Mouse (Mus musculus): ENCODE measurements around the gene Nif3l1. TPM values are rescaled to one million over a fixed set of nuclear protein-coding genes. Genes with fewer than 3 reads are reported as not detected.

Gene Nif3l1
- polyA plus RNA-seq, 2 experiments = 40.5 to 43.6 TPM

GRCm38 (mm10) chr1:58448396-58448795 lies 3.4 kb downstream of the Nif3l1 start:
- Histone ChIP-seq H3K4me2 (replicated peaks; ENCODE audit: low read depth, low read length, severe bottlenecking) (no peak overlapping the region), H3K36me3 (ENCODE audit: control insufficient read depth, insufficient read depth, low read length) (peaks cover 52% of the 10 kb centered on the region), H3K9me3 (ENCODE audit: control insufficient read depth, low read length) (no peaks in the 10 kb centered on the region), H3K4me1 (ENCODE audit: control insufficient read depth, insufficient read depth, low read length) (peaks cover 15% of the 10 kb centered on the region), H3K27ac (replicated peaks; ENCODE audit: low read depth, low read length) (no peak overlapping the region), H3K9ac (ENCODE audit: low read depth, low read length, severe bottlenecking) (no peak overlapping the region), H3K27me3 (ENCODE audit: control insufficient read depth, insufficient read depth, low read length) (no peaks in the 10 kb centered on the region), H3K4me3 (replicated peaks; ENCODE audit: low read length) (no peak overlapping the region)
- 89% methylated on average over 7 of the region's 7 CpGs for WGBS
- no peak for ATAC-seq (ENCODE audit: low FRiP score, low read depth)
- no peak for TF ChIP-seq POLR2A (IDR thresholded peaks at IDR 0.05; ENCODE audit: borderline replicate concordance, extremely low read depth, insufficient read depth, insufficient read length)
- DNase-seq (ENCODE audit: low spot score) = no peak

GRCm38 (mm10) chr1:58454316-58454715 lies 9.4 kb downstream of the Nif3l1 start:
- Histone ChIP-seq H3K36me3 (ENCODE audit: control insufficient read depth, insufficient read depth, low read length) (peaks cover 90% of the 10 kb centered on the region), H3K27me3 (ENCODE audit: control insufficient read depth, insufficient read depth, low read length) (no peaks in the 10 kb centered on the region), H3K4me2 (replicated peaks; ENCODE audit: low read depth, low read length, severe bottlenecking) (no peak overlapping the region), H3K4me1 (ENCODE audit: control insufficient read depth, insufficient read depth, low read length) (no peaks in the 10 kb centered on the region), H3K4me3 (replicated peaks; ENCODE audit: low read length) (no peak overlapping the region), H3K27ac (replicated peaks; ENCODE audit: low read depth, low read length) (no peak overlapping the region), H3K9ac (ENCODE audit: low read depth, low read length, severe bottlenecking) (no peak overlapping the region), H3K9me3 (ENCODE audit: control insufficient read depth, low read length) (no peaks in the 10 kb centered on the region)
- TF ChIP-seq POLR2A (IDR thresholded peaks at IDR 0.05; ENCODE audit: borderline replicate concordance, extremely low read depth, insufficient read depth, insufficient read length) = no peak
- ATAC-seq (ENCODE audit: low FRiP score, low read depth) = no peak
- no peak for DNase-seq (ENCODE audit: low spot score)
- WGBS = 89% methylated on average over 6 of the region's 6 CpGs

- ATAC-seq (ENCODE audit: low FRiP score, low read depth) (no peak), DNase-seq (ENCODE audit: low spot score) (no peak)
- no peaks in the 10 kb centered on the region for H3K9me3 ChIP-seq (ENCODE audit: control insufficient read depth, low read length)
- no peak overlapping the region for H3K4me3 ChIP-seq (replicated peaks; ENCODE audit: low read length)
- H3K4me1 ChIP-seq (ENCODE audit: control insufficient read depth, insufficient read depth, low read length) = no peaks in the 10 kb centered on the region
- WGBS = 86% methylated on average over 5 of the region's 5 CpGs
- H3K27me3 ChIP-seq (ENCODE audit: control insufficient read depth, insufficient read depth, low read length) = no peaks in the 10 kb centered on the region
- H3K36me3 ChIP-seq (ENCODE audit: control insufficient read depth, insufficient read depth, low read length) = peaks cover 97% of the 10 kb centered on the region
- TF ChIP-seq POLR2A (IDR thresholded peaks at IDR 0.05; ENCODE audit: borderline replicate concordance, extremely low read depth, insufficient read depth, insufficient read length) = no peak
- no peak overlapping the region for H3K27ac ChIP-seq (replicated peaks; ENCODE audit: low read depth, low read length)
- H3K4me2 ChIP-seq (replicated peaks; ENCODE audit: low read depth, low read length, severe bottlenecking) = no peak overlapping the region
- H3K9ac ChIP-seq (ENCODE audit: low read depth, low read length, severe bottlenecking) = no peak overlapping the region
Measured at GRCm38 (mm10) chr1:58458175-58458574, 13.2 kb downstream of the Nif3l1 start.

GRCm38 (mm10) chr1:58458867-58459266 lies 13.9 kb downstream of the Nif3l1 start:
- TF ChIP-seq POLR2A (IDR thresholded peaks at IDR 0.05; ENCODE audit: borderline replicate concordance, extremely low read depth, insufficient read depth, insufficient read length) = no peak
- H3K27ac ChIP-seq (replicated peaks; ENCODE audit: low read depth, low read length) = no peak overlapping the region
- no peak overlapping the region for H3K9ac ChIP-seq (ENCODE audit: low read depth, low read length, severe bottlenecking)
- ATAC-seq (ENCODE audit: low FRiP score, low read depth) (no peak), DNase-seq (ENCODE audit: low spot score) (no peak)
- no peaks in the 10 kb centered on the region for H3K4me1 ChIP-seq (ENCODE audit: control insufficient read depth, insufficient read depth, low read length)
- H3K9me3 ChIP-seq (ENCODE audit: control insufficient read depth, low read length) = no peaks in the 10 kb centered on the region
- no peaks in the 10 kb centered on the region for H3K27me3 ChIP-seq (ENCODE audit: control insufficient read depth, insufficient read depth, low read length)
- no peak overlapping the region for H3K4me3 ChIP-seq (replicated peaks; ENCODE audit: low read length)
- H3K36me3 ChIP-seq (ENCODE audit: control insufficient read depth, insufficient read depth, low read length) = peaks cover 96% of the 10 kb centered on the region
- WGBS = 71% methylated on average over 2 of the region's 2 CpGs
- H3K4me2 ChIP-seq (replicated peaks; ENCODE audit: low read depth, low read length, severe bottlenecking) = no peak overlapping the region

- TF ChIP-seq POLR2A (IDR thresholded peaks at IDR 0.05; ENCODE audit: borderline replicate concordance, extremely low read depth, insufficient read depth, insufficient read length) = no peak
- Histone ChIP-seq H3K27me3 (ENCODE audit: control insufficient read depth, insufficient read depth, low read length) (no peaks in the 10 kb centered on the region), H3K4me2 (replicated peaks; ENCODE audit: low read depth, low read length, severe bottlenecking) (no peak overlapping the region), H3K9me3 (ENCODE audit: control insufficient read depth, low read length) (no peaks in the 10 kb centered on the region), H3K4me3 (replicated peaks; ENCODE audit: low read length) (no peak overlapping the region), H3K27ac (replicated peaks; ENCODE audit: low read depth, low read length) (no peak overlapping the region), H3K9ac (ENCODE audit: low read depth, low read length, severe bottlenecking) (no peak overlapping the region), H3K36me3 (ENCODE audit: control insufficient read depth, insufficient read depth, low read length) (peaks cover 96% of the 10 kb centered on the region), H3K4me1 (ENCODE audit: control insufficient read depth, insufficient read depth, low read length) (no peaks in the 10 kb centered on the region)
- 97% methylated on average over 3 of the region's 3 CpGs for WGBS
- DNase-seq (ENCODE audit: low spot score) = no peak
- no peak for ATAC-seq (ENCODE audit: low FRiP score, low read depth)
Measured at GRCm38 (mm10) chr1:58460566-58460965, 15.6 kb downstream of the Nif3l1 start.

- Histone ChIP-seq H3K4me1 (ENCODE audit: control insufficient read depth, insufficient read depth, low read length) (no peaks in the 10 kb centered on the region), H3K27ac (replicated peaks; ENCODE audit: low read depth, low read length) (no peak overlapping the region), H3K27me3 (ENCODE audit: control insufficient read depth, insufficient read depth, low read length) (no peaks in the 10 kb centered on the region), H3K4me2 (replicated peaks; ENCODE audit: low read depth, low read length, severe bottlenecking) (no peak overlapping the region), H3K9me3 (ENCODE audit: control insufficient read depth, low read length) (no peaks in the 10 kb centered on the region), H3K4me3 (replicated peaks; ENCODE audit: low read length) (no peak overlapping the region), H3K36me3 (ENCODE audit: control insufficient read depth, insufficient read depth, low read length) (peaks cover 87% of the 10 kb centered on the region), H3K9ac (ENCODE audit: low read depth, low read length, severe bottlenecking) (no peak overlapping the region)
- 84% methylated on average over 2 of the region's 2 CpGs for WGBS
- ATAC-seq (ENCODE audit: low FRiP score, low read depth) (no peak), DNase-seq (ENCODE audit: low spot score) (no peak)
- TF ChIP-seq POLR2A (IDR thresholded peaks at IDR 0.05; ENCODE audit: borderline replicate concordance, extremely low read depth, insufficient read depth, insufficient read length) = no peak
Measured at GRCm38 (mm10) chr1:58463935-58464334, 19.0 kb downstream of the Nif3l1 start.
